Mouse (Mus musculus): ENCODE results near the gene Parvg.
"Not testable (repeated sequence)": the region's sequence is repeated elsewhere in the genome, so short reads cannot be mapped to it uniquely, and the experiment has no call there.

Gene Parvg

GRCm38 (mm10) chr15:84323966-84324869 is at the start of gene Parvg:
Gene Parvg, plus strand, starts transcription at chr15:84324026.
- DNase-seq: no peak

- no peak for DNase-seq
Observed at GRCm38 (mm10) chr15:84276066-84276465, 47.8 kb upstream of the Parvg start.

- no peak for DNase-seq
Observed at GRCm38 (mm10) chr15:84278091-84278490, 45.7 kb upstream of the Parvg start.

GRCm38 (mm10) chr15:84278656-84279055 is 45.2 kb upstream of the Parvg start:
- no peak for DNase-seq

- no peak for DNase-seq
Observed at GRCm38 (mm10) chr15:84280309-84280708, 43.5 kb upstream of the Parvg start.

GRCm38 (mm10) chr15:84280712-84281347 is 43.0 kb upstream of the Parvg start:
- DNase-seq: no peak

- peak; percentile 21 to 31 for DNase-seq
Observed at GRCm38 (mm10) chr15:84282206-84283085, 41.4 kb upstream of the Parvg start.

GRCm38 (mm10) chr15:84284059-84284458 is 39.8 kb upstream of the Parvg start:
- peak; percentile 34 to 41 for DNase-seq

GRCm38 (mm10) chr15:84285453-84285852 is 38.4 kb upstream of the Parvg start:
- no peak for DNase-seq

GRCm38 (mm10) chr15:84288953-84289352 is 34.9 kb upstream of the Parvg start:
- DNase-seq: not testable (repeated sequence)

GRCm38 (mm10) chr15:84291097-84291496 is 32.7 kb upstream of the Parvg start:
- DNase-seq: no peak

GRCm38 (mm10) chr15:84293590-84293989 is 30.2 kb upstream of the Parvg start:
- DNase-seq: no peak

- DNase-seq: no peak
Observed at GRCm38 (mm10) chr15:84294391-84294790, 29.4 kb upstream of the Parvg start.

GRCm38 (mm10) chr15:84295225-84295624 is 28.6 kb upstream of the Parvg start:
- DNase-seq: no peak

- DNase-seq: no peak
Observed at GRCm38 (mm10) chr15:84297454-84297853, 26.4 kb upstream of the Parvg start.

GRCm38 (mm10) chr15:84298804-84299370 is 24.9 kb upstream of the Parvg start:
- no peak for DNase-seq

- DNase-seq: no peak
Observed at GRCm38 (mm10) chr15:84299662-84300333, 24.0 kb upstream of the Parvg start.

GRCm38 (mm10) chr15:84300591-84300990 is 23.2 kb upstream of the Parvg start:
- no peak for DNase-seq

GRCm38 (mm10) chr15:84301026-84301425 is 22.8 kb upstream of the Parvg start:
- DNase-seq: peak; percentile 47 to 52

- DNase-seq: no peak
Observed at GRCm38 (mm10) chr15:84301641-84302420, 22.0 kb upstream of the Parvg start.

GRCm38 (mm10) chr15:84303264-84303663 is 20.6 kb upstream of the Parvg start:
- no peak for DNase-seq

Data from cerebellum, postnatal 36 days (tissue).